Mouse (Mus musculus) brain, embryonic 14.5 days (tissue): ENCODE measurements around the gene Gm28047.

Source experiments
- CTCF ChIP-seq: fragments of 200-500 bp; IDR thresholded peaks from 2 replicates; pipeline ENCODE4 v1.5.1; 2012; ENCODE audit warnings: inconsistent platforms, mild to moderate bottlenecking, moderate library complexity, borderline replicate concordance; ENCODE audit not compliant: insufficient read depth, insufficient read length; ENCODE audit errors: extremely low read depth
- POLR2A ChIP-seq: fragments of 200-500 bp; IDR thresholded peaks from 2 replicates; pipeline ENCODE4 v1.6.1; 2012; ENCODE audit warnings: mild to moderate bottlenecking, inconsistent platforms, borderline replicate concordance; ENCODE audit not compliant: poor library complexity, insufficient read depth, insufficient read length, severe bottlenecking; ENCODE audit errors: extremely low read depth

- no peak for TF ChIP-seq CTCF
- no peak for TF ChIP-seq POLR2A
These were observed 92.6 kb downstream of the Gm28047 start for GRCm38 (mm10) chr15:102532106-102532900.
